In genomic region chr11:65771546-65771945, GRCm38 (mm10) we compare ENCODE assay signal across 26 mouse cellular contexts. TPM values are rescaled to one million over a fixed set of nuclear protein-coding genes. Genes with fewer than 3 reads are reported as not detected.
DNase-seq lines count a peak whose midpoint lies in the region; ATAC-seq and TF ChIP-seq lines count a peak whose summit lies in the region.
"Had no signal": no experiment of that assay in that cellular context is flagged by ENCODE, and none has a peak within 500 bp of the region (broad histone marks: within the 10 kb centered on the region; RNA-seq: fewer than 3 reads in every experiment).

No protein-coding gene starts in this region.

- TF ChIP-seq EP300 in lung, postnatal 0 days (IDR thresholded peaks at IDR 0.05), result no peak

- 58% methylated on average over 1 of the region's 1 CpGs for WGBS in lung, postnatal 0 days
- 94% methylated on average over 1 of the region's 1 CpGs for WGBS in midbrain, embryonic 11.5 days
- 98% methylated on average over 1 of the region's 1 CpGs for WGBS in midbrain, embryonic 16.5 days
- WGBS in kidney, embryonic 16.5 days, result 91% methylated on average over 1 of the region's 1 CpGs

- H3K36me3 ChIP-seq in lung, postnatal 0 days (ENCODE audit: insufficient read depth, low read length), result no peaks in the 10 kb centered on the region
- H3K36me3 ChIP-seq in midbrain, embryonic 11.5 days (ENCODE audit: control insufficient read depth, insufficient read depth, low read length), result no peaks in the 10 kb centered on the region
- H3K36me3 ChIP-seq in midbrain, embryonic 16.5 days (ENCODE audit: control insufficient read depth, insufficient read depth, low read length), result no peaks in the 10 kb centered on the region
- no peaks in the 10 kb centered on the region for H3K36me3 ChIP-seq in kidney, embryonic 16.5 days (ENCODE audit: insufficient read depth, low read length)
- H3K36me3 ChIP-seq: embryonic facial prominence, embryonic 12.5 days; embryonic facial prominence, embryonic 15.5 days; heart, embryonic 12.5 days; heart, embryonic 15.5 days; hindbrain, embryonic 10.5 days; hindbrain, embryonic 13.5 days had no signal

- no peak overlapping the region for H3K27ac ChIP-seq in lung, postnatal 0 days (ENCODE audit: low read length)
- H3K27ac ChIP-seq in midbrain, embryonic 11.5 days (ENCODE audit: low read depth, low read length), result no peak overlapping the region
- no peak overlapping the region for H3K27ac ChIP-seq in midbrain, embryonic 16.5 days (ENCODE audit: low read length)
- H3K27ac ChIP-seq in kidney, embryonic 16.5 days (ENCODE audit: low read length), result no peak overlapping the region
- H3K27ac ChIP-seq: embryonic facial prominence, embryonic 12.5 days; embryonic facial prominence, embryonic 15.5 days; gastrocnemius, adult 2 months; heart, embryonic 15.5 days; hindbrain, embryonic 10.5 days; hindbrain, embryonic 13.5 days had no signal

- H3K9ac ChIP-seq in lung, postnatal 0 days (replicated peaks; ENCODE audit: low read depth), result no peak overlapping the region
- H3K9ac ChIP-seq in midbrain, embryonic 11.5 days (ENCODE audit: low read length), result no peak overlapping the region
- H3K9ac ChIP-seq in midbrain, embryonic 16.5 days (ENCODE audit: low read depth, low read length), result no peak overlapping the region
- no peak overlapping the region for H3K9ac ChIP-seq in kidney, embryonic 16.5 days (replicated peaks; ENCODE audit: low read length)
- H3K9ac ChIP-seq: embryonic facial prominence, embryonic 12.5 days; embryonic facial prominence, embryonic 15.5 days; forebrain, postnatal 0 days; heart, embryonic 12.5 days; heart, embryonic 15.5 days; hindbrain, embryonic 13.5 days had no signal

- no peaks in the 10 kb centered on the region for H3K27me3 ChIP-seq in lung, postnatal 0 days (replicated peaks; ENCODE audit: insufficient read depth, low read length)
- no peaks in the 10 kb centered on the region for H3K27me3 ChIP-seq in midbrain, embryonic 11.5 days (ENCODE audit: control insufficient read depth, insufficient read depth, low read length)
- no peaks in the 10 kb centered on the region for H3K27me3 ChIP-seq in midbrain, embryonic 16.5 days (ENCODE audit: control insufficient read depth, insufficient read depth, low read depth, low read length)
- no peaks in the 10 kb centered on the region for H3K27me3 ChIP-seq in kidney, embryonic 16.5 days (ENCODE audit: insufficient read depth, low read length)
- H3K27me3 ChIP-seq: embryonic facial prominence, embryonic 12.5 days; embryonic facial prominence, embryonic 15.5 days; heart, embryonic 12.5 days; heart, embryonic 15.5 days; hindbrain, embryonic 13.5 days had no signal

- peak; percentile 77 for DNase-seq in lung, postnatal 0 days (ENCODE audit: low spot score)
- no peak for DNase-seq in lung, postnatal 4 days
- peak; percentile 23 for DNase-seq in midbrain, embryonic 11.5 days (ENCODE audit: low spot score, missing footprints)
- DNase-seq: adrenal gland, adult 8-10 months; adrenal gland, postnatal 25 days; cerebellum, adult 18-20 months; cerebellum, adult 9-10 months; cerebellum, postnatal 25 days; forebrain, postnatal 0 days; gastrocnemius, adult 2 months; gastrocnemius, postnatal 14 days; heart, adult 18-20 months; heart, postnatal 10 days; heart, postnatal 36 days had no signal

- ATAC-seq in lung, postnatal 0 days, result peak; percentile 50
- no peak for ATAC-seq in midbrain, embryonic 11.5 days (ENCODE audit: low FRiP score)
- ATAC-seq in midbrain, embryonic 16.5 days, result no peak
- peak; percentile 47; the same call in 1 of the 2 replicates for ATAC-seq in megakaryocyte, adult 5-6 weeks (ENCODE audit: poor library complexity, severe bottlenecking)
- no peak for ATAC-seq in kidney, embryonic 16.5 days (ENCODE audit: low FRiP score, low TSS enrichment)
- ATAC-seq: activated CD4-positive, CD25-positive, alpha-beta regulatory T cell, adult 4 months; forebrain, embryonic 14.5 days; forebrain, postnatal 0 days; hindbrain, embryonic 16.5 days had no signal

- no peak overlapping the region for H3K4me3 ChIP-seq in lung, postnatal 0 days (ENCODE audit: low read depth, low read length)
- H3K4me3 ChIP-seq in midbrain, embryonic 11.5 days (ENCODE audit: low read depth, low read length), result no peak overlapping the region
- H3K4me3 ChIP-seq in midbrain, embryonic 16.5 days (ENCODE audit: low read depth, low read length), result no peak overlapping the region
- no peak overlapping the region for H3K4me3 ChIP-seq in kidney, embryonic 16.5 days (ENCODE audit: low read length)
- H3K4me3 ChIP-seq: embryonic facial prominence, embryonic 12.5 days; embryonic facial prominence, embryonic 15.5 days; gastrocnemius, adult 2 months; heart, embryonic 12.5 days; heart, embryonic 15.5 days; hindbrain, embryonic 10.5 days; hindbrain, embryonic 13.5 days had no signal

- no peak for TF ChIP-seq CTCF in lung, postnatal 0 days (IDR thresholded peaks at IDR 0.05)

- no peaks in the 10 kb centered on the region for H3K9me3 ChIP-seq in lung, postnatal 0 days (ENCODE audit: low read length)
- H3K9me3 ChIP-seq in midbrain, embryonic 11.5 days (ENCODE audit: control insufficient read depth, low read length), result no peaks in the 10 kb centered on the region
- H3K9me3 ChIP-seq in midbrain, embryonic 16.5 days (replicated peaks; ENCODE audit: control insufficient read depth, low read length, poor library complexity, severe bottlenecking), result no peaks in the 10 kb centered on the region
- no peaks in the 10 kb centered on the region for H3K9me3 ChIP-seq in kidney, embryonic 16.5 days (ENCODE audit: low read length)
- H3K9me3 ChIP-seq: embryonic facial prominence, embryonic 12.5 days; embryonic facial prominence, embryonic 15.5 days; heart, embryonic 12.5 days; heart, embryonic 15.5 days; hindbrain, embryonic 10.5 days; hindbrain, embryonic 13.5 days had no signal

- no peak overlapping the region for H3K4me2 ChIP-seq in lung, postnatal 0 days (replicated peaks; ENCODE audit: low read depth, low read length)
- no peak overlapping the region for H3K4me2 ChIP-seq in midbrain, embryonic 11.5 days
- H3K4me2 ChIP-seq in midbrain, embryonic 16.5 days (ENCODE audit: low read length), result no peak overlapping the region
- H3K4me2 ChIP-seq in kidney, embryonic 16.5 days (replicated peaks; ENCODE audit: low read depth, low read length), result no peak overlapping the region
- H3K4me2 ChIP-seq: embryonic facial prominence, embryonic 12.5 days; embryonic facial prominence, embryonic 15.5 days; heart, embryonic 12.5 days; heart, embryonic 15.5 days; hindbrain, embryonic 13.5 days had no signal

- peaks cover 5% of the 10 kb centered on the region; the same call in 1 of the 2 replicates for H3K4me1 ChIP-seq in lung, postnatal 0 days (ENCODE audit: insufficient read depth, low read depth, low read length)
- no peaks in the 10 kb centered on the region for H3K4me1 ChIP-seq in midbrain, embryonic 11.5 days (ENCODE audit: control insufficient read depth, insufficient read depth, low read length)
- H3K4me1 ChIP-seq in midbrain, embryonic 16.5 days (ENCODE audit: control insufficient read depth, insufficient read depth, low read length), result peaks cover 13% of the 10 kb centered on the region
- peaks cover 8% of the 10 kb centered on the region; the same call in 1 of the 2 replicates for H3K4me1 ChIP-seq in kidney, embryonic 16.5 days (ENCODE audit: insufficient read depth, low read length)
- H3K4me1 ChIP-seq: embryonic facial prominence, embryonic 12.5 days; embryonic facial prominence, embryonic 15.5 days; hindbrain, embryonic 10.5 days had no signal

RNA-seq across cellular contexts. Expression of gene Map2k4, which starts 16.6 kb away (rescaled TPM):
- polyA plus RNA-seq in lung, postnatal 0 days (2015; fragmentation: Nextera tagmentation; extraction: Ambion mirVana), result 42.2 and 45.1 TPM in 2 replicates
- 85.2 and 86.8 TPM in 2 replicates for polyA plus RNA-seq in midbrain, embryonic 11.5 days (2014; fragmentation: Nextera tagmentation; extraction: Ambion mirVana)
- 95.8 and 109 TPM in 2 replicates for polyA plus RNA-seq in midbrain, embryonic 16.5 days (2015; fragmentation: Nextera tagmentation; extraction: Ambion mirVana)
- 57.5 and 63.1 TPM in 2 replicates for total RNA-seq in megakaryocyte, adult 5-6 weeks (2015)
- 29.1 and 40.5 TPM in 2 replicates for total RNA-seq in megakaryocyte, adult 5-6 weeks (2017)
- 60.2 and 63.9 TPM in 2 replicates for polyA plus RNA-seq in kidney, embryonic 16.5 days (2015; fragmentation: Nextera tagmentation; extraction: Ambion mirVana)

RNA-seq across cellular contexts. Expression of gene Zkscan6, which starts 35.4 kb away (rescaled TPM):
- 12.5 and 13.3 TPM in 2 replicates for polyA plus RNA-seq in lung, postnatal 0 days (2015; fragmentation: Nextera tagmentation; extraction: Ambion mirVana)
- 13.5 and 13.6 TPM in 2 replicates for polyA plus RNA-seq in midbrain, embryonic 11.5 days (2014; fragmentation: Nextera tagmentation; extraction: Ambion mirVana)
- polyA plus RNA-seq in midbrain, embryonic 16.5 days (2015; fragmentation: Nextera tagmentation; extraction: Ambion mirVana), result 18.9 and 21.5 TPM in 2 replicates
- total RNA-seq in megakaryocyte, adult 5-6 weeks (2015), result 5.4 and 9.8 TPM in 2 replicates
- 20.7 and 26.1 TPM in 2 replicates for total RNA-seq in megakaryocyte, adult 5-6 weeks (2017)
- polyA plus RNA-seq in kidney, embryonic 16.5 days (2015; fragmentation: Nextera tagmentation; extraction: Ambion mirVana), result 17.1 and 17.4 TPM in 2 replicates

Comparison
In these comparisons a context has a peak if more than half of its experiments do, and no peak if none do; other contexts are left out.
1. DNase-seq: peak in lung, postnatal 0 days (single experiment) and midbrain, embryonic 11.5 days (single experiment); none in lung, postnatal 4 days (0 of 2).
2. ATAC-seq: peak in lung, postnatal 0 days (single experiment) and megakaryocyte, adult 5-6 weeks (single experiment); none in midbrain, embryonic 11.5 days (single experiment), midbrain, embryonic 16.5 days (single experiment) and kidney, embryonic 16.5 days (single experiment).